Mouse (Mus musculus) central nervous system, embryonic 11.5 days (tissue): ENCODE data around the gene Irf1. TPM values are rescaled to one million over a fixed set of nuclear protein-coding genes. Genes with fewer than 3 reads are reported as not detected.

Source experiments
- polyA plus RNA-seq: library from polyadenylated mRNA; depleted of rRNA; stranded (reverse); fragments of >200 nt; gene quantifications from 2 replicates; pipeline ENCODE4 v1.2.3, GENCODE M21; 2012; rRNA removed

Irf1 gene
- 3.9 and 7.4 TPM in 2 replicates for polyA plus RNA-seq

GRCm38 (mm10) chr11:53769760-53770124 lies at the start of gene Irf1:
Irf1 (plus strand) TSS chr11:53770014.

DNA sequence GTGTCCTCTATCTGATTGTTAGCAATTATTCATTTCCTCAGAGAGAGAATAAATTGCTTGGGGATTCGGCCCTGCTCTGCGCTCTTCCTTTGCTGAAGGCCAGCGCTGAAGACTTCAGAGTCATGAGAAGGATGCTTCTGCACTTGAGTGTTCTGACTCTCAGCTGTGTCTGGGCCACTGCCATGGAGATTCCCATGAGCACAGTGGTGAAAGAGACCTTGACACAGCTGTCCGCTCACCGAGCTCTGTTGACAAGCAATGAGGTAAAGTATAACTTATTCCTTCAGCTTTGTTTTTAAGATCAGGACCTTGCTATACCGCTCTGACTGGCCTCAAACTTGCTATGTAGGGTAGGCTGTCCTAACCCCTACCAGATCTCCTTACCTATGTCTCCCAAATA lies 49.1 kb upstream of the Irf1 start, which contains the start of gene Il5:
Gene Il5 (plus strand): TSS at position 80 of the 400 bp plus-strand sequence.

DNA sequence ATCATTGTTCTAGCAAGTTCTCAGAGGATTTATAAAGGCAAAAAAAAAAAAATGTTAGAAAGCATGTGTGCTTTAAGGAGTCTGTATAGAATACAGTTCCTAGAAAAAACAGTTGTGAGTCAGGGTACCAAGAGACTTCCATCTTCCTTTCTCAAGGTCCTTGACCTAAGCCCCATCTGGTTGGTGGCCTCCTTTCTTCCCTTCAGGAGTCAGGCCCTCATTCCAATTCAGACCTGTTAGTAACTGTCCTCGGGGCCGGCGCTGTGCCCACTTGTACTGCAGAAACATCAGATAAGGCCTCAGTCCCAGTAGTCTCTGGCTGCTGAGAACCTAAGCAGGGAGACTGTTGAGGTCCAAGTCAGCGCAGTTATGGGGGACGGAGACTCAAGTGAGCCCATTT lies 3.3 kb downstream of the Irf1 start, which contains the start of gene Gm17334:
Gene Gm17334 (minus strand): TSS at position 101 of the 400 bp plus-strand sequence.

Other genes starting within 250 kb of the Irf1 start
- gene Kif3a, start 202.6 kb upstream of the Irf1 start, polyA plus RNA-seq, result 50.8 and 69.4 TPM in 2 replicates
- gene Il4, start 151.3 kb upstream of the Irf1 start, polyA plus RNA-seq, result 0.11 TPM in 1 of 2 replicates, not detected in the other
- gene Il13, start 135.3 kb upstream of the Irf1 start, polyA plus RNA-seq, result not detected in 2 replicates
- 11.8 and 12.4 TPM in 2 replicates for gene Rad50, start 62.7 kb upstream of the Irf1 start, polyA plus RNA-seq
- 0.09 TPM in 1 of 2 replicates, not detected in the other for gene Il5, start 49.2 kb upstream of the Irf1 start, polyA plus RNA-seq
- 0.09 and 0.10 TPM in 2 replicates for gene Gm17334, start 3.2 kb downstream of the Irf1 start, polyA plus RNA-seq
- gene Gm12216, start 89.2 kb downstream of the Irf1 start, polyA plus RNA-seq, result 0.26 TPM in 1 of 2 replicates, not detected in the other
- gene Slc22a5, start 121.6 kb downstream of the Irf1 start, polyA plus RNA-seq, result 5.1 and 9.1 TPM in 2 replicates
- gene Slc22a21, start 210.3 kb downstream of the Irf1 start, polyA plus RNA-seq, result 3.4 and 5.7 TPM in 2 replicates